Mouse (Mus musculus) heart, adult 2 months (tissue): ENCODE measurements at regions not wholly inside any gene's neighbourhood (a gene's known extent, or its start where the extent isn't known, plus 50 kb on each side); places are given as distances from the start of the nearest gene placed in this dataset.

Experiments
- DNase-seq, 2 experiments: peaks; one replicate each; pipeline ENCODE4 v3.0.0; 2021
- H3K27ac ChIP-seq: fragments of 200-600 bp; 2 replicates; pipeline ENCODE4 v1.8.1; 2022
- H3K27me3 ChIP-seq: fragments of 200-500 bp; 2 replicates; pipeline ENCODE4 v1.6.1; 2012; ENCODE audit warnings: mild to moderate bottlenecking, low read length, inconsistent platforms, mixed read lengths; ENCODE audit not compliant: control insufficient read depth, insufficient read depth
- H3K36me3 ChIP-seq: fragments of 200-500 bp; 2 replicates; pipeline ENCODE4 v1.6.1; 2012; ENCODE audit warnings: low read length, inconsistent platforms; ENCODE audit not compliant: control insufficient read depth, insufficient read depth
- H3K4me1 ChIP-seq: fragments of 200-500 bp; 2 replicates; pipeline ENCODE4 v1.6.1; 2011; ENCODE audit warnings: low read length; ENCODE audit not compliant: control insufficient read depth, insufficient read depth
- H3K4me3 ChIP-seq: fragments of 200-600 bp; 2 replicates; pipeline ENCODE4 v1.8.1; 2022
- H3K79me2 ChIP-seq: fragments of 200-500 bp; replicated peaks from 2 replicates; pipeline ENCODE4 v1.6.1; 2012; ENCODE audit warnings: mild to moderate bottlenecking, inconsistent platforms, low read length, moderate library complexity, mixed read lengths; ENCODE audit not compliant: control insufficient read depth, insufficient read depth
- H3K9ac ChIP-seq: fragments of 200-500 bp; 2 replicates; pipeline ENCODE4 v1.6.1; 2012; ENCODE audit warnings: low read depth, mild to moderate bottlenecking, control low read depth, inconsistent platforms, low read length, mixed read lengths
- CTCF ChIP-seq: fragments of 200-600 bp; IDR thresholded peaks from 2 replicates; pipeline ENCODE4 v1.8.1; 2022; ENCODE audit warnings: antibody characterized with exemption, mild to moderate bottlenecking, moderate library complexity
- EP300 ChIP-seq: fragments of 200-500 bp; IDR thresholded peaks from 2 replicates; pipeline ENCODE4 v1.6.1; 2011; ENCODE audit warnings: low read depth, low read length, control low read depth; ENCODE audit not compliant: insufficient read depth
- POLR2A ChIP-seq: fragments of 200-500 bp; IDR thresholded peaks from 2 replicates; pipeline ENCODE4 v1.6.1; 2011; ENCODE audit warnings: mild to moderate bottlenecking, low read depth, low read length, control low read depth; ENCODE audit not compliant: insufficient read depth
- WGBS: fragments of 180-500 bp; shearing (Covaris S2); methylation state at CpG from one replicate; pipeline ENCODE4 v1.1.7; 2018; 5-methylcytosine and 5-hydroxymethylcytosine counted together
- intact Hi-C: fragments of 180-260 bp; cut with DNase I; formaldehyde crosslinking; loops from one replicate; pipeline ENCODE4 v1.15.1; 2025

DNA sequence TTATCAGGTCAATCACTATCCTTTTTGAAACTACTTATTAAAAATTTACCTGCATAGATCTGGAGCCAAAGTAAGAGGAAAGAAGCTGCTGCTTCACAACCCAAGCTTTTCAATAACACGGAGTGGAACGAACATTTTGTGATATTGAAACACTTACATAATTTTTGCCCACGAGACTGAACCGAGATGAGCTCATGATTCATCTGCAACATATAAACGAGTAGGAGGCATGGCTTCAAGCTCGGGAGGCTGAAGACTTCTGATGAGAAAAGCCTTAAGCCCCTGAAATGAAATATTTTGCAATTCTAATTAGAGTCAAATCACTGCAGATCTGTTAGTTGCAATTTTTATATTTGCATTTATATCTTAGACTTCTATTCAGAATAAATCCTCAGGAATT lies 321.0 kb downstream of the Fam198b start:
- no peak overlapping the region for H3K27ac ChIP-seq
- H3K4me1 ChIP-seq: no peaks in the 10 kb centered on the region
- no peak overlapping the region for H3K4me3 ChIP-seq
- no peaks in the 10 kb centered on the region for H3K27me3 ChIP-seq
- TF ChIP-seq EP300 (no peak), CTCF (no peak), POLR2A (no peak)
- WGBS: 70% methylated on average over 6 of the region's 6 CpGs
- DNase-seq: no peak
- no peaks in the 10 kb centered on the region for H3K36me3 ChIP-seq
- no peaks in the 10 kb centered on the region for H3K79me2 ChIP-seq
- H3K9ac ChIP-seq: no peak overlapping the region
- intact Hi-C loops: no loop called here

DNA sequence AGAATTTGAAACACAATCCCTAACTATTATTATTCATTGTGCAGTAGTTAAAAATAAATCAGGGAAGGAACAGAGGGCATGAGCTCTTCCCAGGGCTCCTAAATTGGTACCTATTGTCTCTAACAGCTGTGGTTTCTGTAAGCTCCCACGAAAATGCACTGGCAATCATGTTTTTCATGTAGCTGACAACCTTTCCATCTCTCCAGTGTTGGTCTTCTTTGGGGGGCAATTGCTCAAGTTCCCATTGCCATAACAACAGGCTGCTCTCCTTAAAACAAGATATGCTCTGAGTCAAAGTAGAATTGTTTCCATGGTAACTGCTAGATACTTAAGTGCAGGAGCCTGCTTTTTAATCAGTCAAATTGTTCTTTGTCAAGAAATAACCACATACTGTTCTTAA lies 322.7 kb downstream of the Fam198b start:
- H3K27ac ChIP-seq: no peak overlapping the region
- H3K4me1 ChIP-seq: no peaks in the 10 kb centered on the region
- no peak for DNase-seq
- H3K27me3 ChIP-seq: no peaks in the 10 kb centered on the region
- H3K9ac ChIP-seq: no peak overlapping the region
- H3K79me2 ChIP-seq: no peaks in the 10 kb centered on the region
- TF ChIP-seq CTCF: no peak
- no peak for TF ChIP-seq POLR2A
- TF ChIP-seq EP300: no peak
- intact Hi-C loops: no loop called here
- H3K36me3 ChIP-seq: no peaks in the 10 kb centered on the region
- no peak overlapping the region for H3K4me3 ChIP-seq
- 25% methylated on average over 1 of the region's 1 CpGs for WGBS

DNA sequence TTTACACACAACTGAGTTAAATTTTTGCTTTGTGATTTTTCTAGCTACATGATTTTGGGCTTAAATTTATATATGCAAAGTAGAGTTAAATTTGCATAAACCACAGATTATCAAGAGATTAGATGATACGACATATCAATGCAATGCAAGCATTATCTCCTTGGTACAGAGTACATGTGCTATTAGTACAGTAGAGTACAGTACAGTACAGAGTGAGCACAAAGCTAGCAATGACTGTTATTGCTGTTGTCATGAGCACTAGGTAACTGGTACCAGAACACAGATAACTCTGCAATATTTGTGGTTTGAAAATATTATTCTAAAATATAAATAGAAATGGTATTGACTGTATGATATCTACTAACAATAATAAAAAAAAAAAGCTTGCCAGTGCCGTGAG lies 323.7 kb downstream of the Fam198b start:
- WGBS: 71% methylated on average over 2 of the region's 2 CpGs
- H3K36me3 ChIP-seq: no peaks in the 10 kb centered on the region
- no peak for TF ChIP-seq CTCF
- no peak for TF ChIP-seq EP300
- no peak for TF ChIP-seq POLR2A
- no peaks in the 10 kb centered on the region for H3K79me2 ChIP-seq
- no peak overlapping the region for H3K4me3 ChIP-seq
- H3K27ac ChIP-seq: no peak overlapping the region
- no peaks in the 10 kb centered on the region for H3K4me1 ChIP-seq
- no peaks in the 10 kb centered on the region for H3K27me3 ChIP-seq
- intact Hi-C loops: no loop called here
- DNase-seq: no peak
- no peak overlapping the region for H3K9ac ChIP-seq

DNA sequence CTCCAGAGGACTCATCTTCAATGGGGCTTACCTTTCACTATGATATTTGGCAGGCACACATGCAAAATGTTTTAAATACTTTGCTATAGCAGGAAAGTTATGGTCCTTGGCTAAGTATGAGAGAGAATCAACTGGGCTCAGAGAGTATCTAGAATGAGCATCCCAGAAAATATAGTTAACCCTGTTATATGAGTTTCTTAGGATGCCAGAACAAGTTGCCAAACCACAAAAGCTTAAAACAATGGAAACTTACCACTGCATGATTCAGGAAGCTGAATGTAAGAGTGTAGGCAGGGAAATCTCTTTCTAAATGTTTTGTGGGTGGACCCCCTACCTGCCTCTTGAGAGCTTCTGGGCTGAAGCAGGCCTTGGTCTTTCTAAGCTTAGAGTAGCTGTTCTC lies 325.3 kb downstream of the Fam198b start:
- no peak for TF ChIP-seq EP300
- TF ChIP-seq POLR2A: no peak
- no peak for TF ChIP-seq CTCF
- no peak for DNase-seq
- Histone ChIP-seq H3K9ac (no peak overlapping the region), H3K4me1 (no peaks in the 10 kb centered on the region), H3K36me3 (no peaks in the 10 kb centered on the region), H3K79me2 (no peaks in the 10 kb centered on the region), H3K4me3 (no peak overlapping the region), H3K27ac (no peak overlapping the region), H3K27me3 (no peaks in the 10 kb centered on the region)
- intact Hi-C loops: no loop called here

DNA sequence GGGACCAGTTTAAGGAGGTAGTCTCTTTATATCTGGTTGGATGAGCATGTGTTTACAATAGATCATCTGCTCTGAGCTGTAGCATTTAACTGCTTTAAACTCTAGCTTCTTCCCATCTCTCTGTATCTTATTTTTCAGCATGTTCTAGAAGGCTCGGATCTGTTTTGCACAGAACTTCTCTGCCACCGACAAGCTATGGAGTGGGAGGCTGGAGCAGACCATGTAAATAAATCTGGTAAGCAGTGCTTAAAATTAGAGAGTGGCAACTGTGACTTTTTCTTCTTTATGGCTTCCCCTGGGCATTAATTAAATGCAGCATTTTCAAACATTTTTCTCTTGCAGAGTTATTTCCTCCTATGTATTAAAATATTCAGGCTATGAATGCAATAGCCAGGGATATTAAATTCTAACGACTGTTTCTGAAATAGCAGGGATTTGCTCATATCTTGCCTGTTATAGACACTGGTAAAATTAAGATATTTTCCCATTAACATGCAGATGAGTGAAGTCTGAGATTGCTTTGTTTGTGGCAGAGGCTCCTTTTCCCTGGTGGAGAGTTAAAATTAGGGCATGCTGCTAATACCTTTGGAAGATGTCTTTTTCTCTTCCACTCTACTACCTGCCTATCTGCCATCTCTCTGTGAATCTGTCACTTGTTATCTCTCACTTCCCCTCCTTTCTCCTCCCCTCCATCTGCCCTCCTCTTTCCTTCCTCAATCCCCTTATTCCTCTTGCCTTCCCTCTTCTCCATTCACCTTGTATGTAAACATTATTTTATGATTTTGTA lies 327.2 kb downstream of the Fam198b start:
- no peaks in the 10 kb centered on the region for H3K36me3 ChIP-seq
- no peaks in the 10 kb centered on the region for H3K27me3 ChIP-seq
- intact Hi-C loops: no loop called here
- TF ChIP-seq CTCF (no peak), POLR2A (no peak), EP300 (no peak)
- no peak overlapping the region for H3K4me3 ChIP-seq
- WGBS: 71% methylated on average over 3 of the region's 3 CpGs
- H3K27ac ChIP-seq: no peak overlapping the region
- no peaks in the 10 kb centered on the region for H3K4me1 ChIP-seq
- DNase-seq: no peak
- no peaks in the 10 kb centered on the region for H3K79me2 ChIP-seq
- H3K9ac ChIP-seq: no peak overlapping the region

DNA sequence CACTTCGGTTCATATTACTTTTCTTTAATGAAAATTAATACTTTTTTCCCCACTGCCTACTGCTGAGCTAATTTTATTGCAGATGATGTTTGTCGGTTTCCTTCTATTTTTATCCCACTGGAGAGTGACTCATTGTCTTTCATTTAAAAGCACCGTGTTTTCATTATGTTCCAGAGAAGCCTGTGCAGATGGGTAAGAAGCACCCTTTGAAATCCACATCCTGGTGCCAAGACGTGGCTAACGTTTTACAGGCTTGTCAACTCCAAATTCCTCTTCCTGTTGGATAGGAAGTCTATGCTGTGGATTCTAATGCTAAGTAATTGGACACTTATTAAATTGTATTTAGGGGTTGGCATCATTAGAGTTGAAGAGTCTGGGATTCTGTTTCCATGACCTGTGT lies 364.3 kb downstream of the Fam198b start:
- TF ChIP-seq CTCF: no peak
- TF ChIP-seq POLR2A: no peak
- TF ChIP-seq EP300: no peak
- no peak for DNase-seq
- no peaks in the 10 kb centered on the region for H3K36me3 ChIP-seq
- WGBS: 19% methylated on average over 5 of the region's 5 CpGs
- H3K9ac ChIP-seq: no peak overlapping the region
- no peaks in the 10 kb centered on the region for H3K79me2 ChIP-seq
- no peak overlapping the region for H3K27ac ChIP-seq
- intact Hi-C loops: no loop called here
- no peaks in the 10 kb centered on the region for H3K27me3 ChIP-seq
- no peak overlapping the region for H3K4me3 ChIP-seq
- no peaks in the 10 kb centered on the region for H3K4me1 ChIP-seq

DNA sequence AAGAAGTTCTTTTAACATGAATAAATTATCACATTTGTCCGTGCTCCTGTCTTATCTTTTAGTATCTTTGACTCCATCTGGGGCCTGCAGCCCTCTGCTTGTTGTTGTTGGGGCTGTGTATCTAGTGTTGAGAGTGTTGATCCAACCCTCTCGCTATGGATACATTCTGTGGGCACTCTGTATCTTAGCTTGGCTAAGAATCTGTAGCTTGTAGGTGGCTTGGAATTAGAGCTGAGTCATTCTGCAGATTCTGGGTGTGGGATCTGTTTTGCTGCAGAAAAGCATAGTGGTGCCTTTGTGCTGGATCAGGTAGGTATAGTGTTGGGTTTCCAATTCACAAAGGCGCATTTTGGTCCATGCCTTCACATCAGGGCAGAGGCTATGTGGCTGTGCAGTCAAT lies 365.6 kb downstream of the Fam198b start:
- Histone ChIP-seq H3K27me3 (no peaks in the 10 kb centered on the region), H3K79me2 (no peaks in the 10 kb centered on the region), H3K4me3 (no peak overlapping the region), H3K36me3 (no peaks in the 10 kb centered on the region), H3K27ac (no peak overlapping the region), H3K9ac (no peak overlapping the region), H3K4me1 (no peaks in the 10 kb centered on the region)
- TF ChIP-seq CTCF (no peak), EP300 (no peak), POLR2A (no peak)
- intact Hi-C loops: no loop called here
- DNase-seq: no peak
- WGBS: 53% methylated on average over 3 of the region's 3 CpGs
